Mouse (Mus musculus): ENCODE results near the gene Serpina1f. TPM values are rescaled to one million over a fixed set of nuclear protein-coding genes. Genes with fewer than 3 reads are reported as not detected.

The Serpina1f gene
- total and polyA plus RNA-seq, 3 experiments: not detected

GRCm38 (mm10) chr12:103646314-103646713 lies 49.0 kb downstream of the Serpina1f start:
- Histone ChIP-seq H3K4me1 (ENCODE audit: control insufficient read depth, insufficient read depth, low read length) (no peaks in the 10 kb centered on the region), H3K79me2 (replicated peaks; ENCODE audit: control insufficient read depth, insufficient read depth, low read length) (no peaks in the 10 kb centered on the region), H3K36me3 (ENCODE audit: control insufficient read depth, insufficient read depth, low read length) (no peaks in the 10 kb centered on the region), H3K9ac (ENCODE audit: low read depth, low read length) (no peak overlapping the region), H3K4me3 (no peak overlapping the region), H3K27ac (no peak overlapping the region), H3K27me3 (ENCODE audit: control insufficient read depth, insufficient read depth, low read length) (no peaks in the 10 kb centered on the region)
- 64% methylated on average over 2 of the region's 2 CpGs for WGBS
- TF ChIP-seq CTCF (IDR thresholded peaks at IDR 0.05) (no peak), EP300 (IDR thresholded peaks at IDR 0.05; ENCODE audit: insufficient read depth, low read depth, low read length) (no peak), POLR2A (IDR thresholded peaks at IDR 0.05; ENCODE audit: insufficient read depth, low read depth, low read length) (no peak)
- DNase-seq: no peak
- intact Hi-C loops (cut with DNase I): no loop called here

- Histone ChIP-seq H3K4me3 (no peak overlapping the region), H3K9ac (ENCODE audit: low read depth, low read length) (no peak overlapping the region), H3K36me3 (ENCODE audit: control insufficient read depth, insufficient read depth, low read length) (no peaks in the 10 kb centered on the region), H3K4me1 (ENCODE audit: control insufficient read depth, insufficient read depth, low read length) (no peaks in the 10 kb centered on the region), H3K27me3 (ENCODE audit: control insufficient read depth, insufficient read depth, low read length) (no peaks in the 10 kb centered on the region), H3K27ac (no peak overlapping the region), H3K79me2 (replicated peaks; ENCODE audit: control insufficient read depth, insufficient read depth, low read length) (no peaks in the 10 kb centered on the region)
- WGBS: 29% methylated on average over 5 of the region's 5 CpGs
- no peak for DNase-seq
- intact Hi-C loops (cut with DNase I): loop anchor here (5.0 kb wide), 1 partner anchor 102 kb away; no protein-coding TSS in a partner anchor
- TF ChIP-seq POLR2A (IDR thresholded peaks at IDR 0.05; ENCODE audit: insufficient read depth, low read depth, low read length) (no peak), EP300 (IDR thresholded peaks at IDR 0.05; ENCODE audit: insufficient read depth, low read depth, low read length) (no peak), CTCF (IDR thresholded peaks at IDR 0.05) (no peak)
Measured at GRCm38 (mm10) chr12:103644601-103645000, 50.7 kb downstream of the Serpina1f start.

GRCm38 (mm10) chr12:103643818-103644217 lies 51.5 kb downstream of the Serpina1f start:
- H3K9ac ChIP-seq (ENCODE audit: low read depth, low read length): no peak overlapping the region
- H3K4me1 ChIP-seq (ENCODE audit: control insufficient read depth, insufficient read depth, low read length): no peaks in the 10 kb centered on the region
- TF ChIP-seq EP300 (IDR thresholded peaks at IDR 0.05; ENCODE audit: insufficient read depth, low read depth, low read length) (no peak), POLR2A (IDR thresholded peaks at IDR 0.05; ENCODE audit: insufficient read depth, low read depth, low read length) (no peak), CTCF (IDR thresholded peaks at IDR 0.05) (no peak)
- no peak overlapping the region for H3K4me3 ChIP-seq
- intact Hi-C loops (cut with DNase I): loop anchor here (5.0 kb wide), 1 partner anchor 102 kb away; no protein-coding TSS in a partner anchor
- WGBS: 74% methylated on average over 3 of the region's 3 CpGs
- H3K79me2 ChIP-seq (replicated peaks; ENCODE audit: control insufficient read depth, insufficient read depth, low read length): no peaks in the 10 kb centered on the region
- no peak for DNase-seq
- no peaks in the 10 kb centered on the region for H3K36me3 ChIP-seq (ENCODE audit: control insufficient read depth, insufficient read depth, low read length)
- H3K27me3 ChIP-seq (ENCODE audit: control insufficient read depth, insufficient read depth, low read length): no peaks in the 10 kb centered on the region
- no peak overlapping the region for H3K27ac ChIP-seq

- intact Hi-C loops (cut with DNase I): loop anchor here (5.0 kb wide), 1 partner anchor 101 kb away; no protein-coding TSS in a partner anchor
- TF ChIP-seq CTCF (IDR thresholded peaks at IDR 0.05) (peak; percentile 96), POLR2A (IDR thresholded peaks at IDR 0.05; ENCODE audit: insufficient read depth, low read depth, low read length) (no peak), EP300 (IDR thresholded peaks at IDR 0.05; ENCODE audit: insufficient read depth, low read depth, low read length) (no peak)
- Histone ChIP-seq H3K36me3 (ENCODE audit: control insufficient read depth, insufficient read depth, low read length) (no peaks in the 10 kb centered on the region), H3K4me3 (no peak overlapping the region), H3K4me1 (ENCODE audit: control insufficient read depth, insufficient read depth, low read length) (no peaks in the 10 kb centered on the region), H3K27ac (no peak overlapping the region), H3K9ac (ENCODE audit: low read depth, low read length) (no peak overlapping the region), H3K79me2 (replicated peaks; ENCODE audit: control insufficient read depth, insufficient read depth, low read length) (no peaks in the 10 kb centered on the region), H3K27me3 (ENCODE audit: control insufficient read depth, insufficient read depth, low read length) (no peaks in the 10 kb centered on the region)
- 0% methylated on average over 2 of the region's 2 CpGs for WGBS
- peak; percentile 31 to 79 for DNase-seq
Measured at GRCm38 (mm10) chr12:103643336-103643735, 52.0 kb downstream of the Serpina1f start.

Other genes starting within 250 kb of the Serpina1f start
- not detected for gene Ifi27l2b, start 238.3 kb downstream of the Serpina1f start, total RNA-seq (2021)
- 0.29 TPM in 1 of 2 replicates, not detected in the other for gene Ifi27l2b, start 238.3 kb downstream of the Serpina1f start, polyA plus RNA-seq (2012; rRNA removed)
- gene Ppp4r4, start 163.2 kb downstream of the Serpina1f start, total RNA-seq (2021): under 1 TPM; 0.16 to 0.37 TPM
- gene Ppp4r4, start 163.2 kb downstream of the Serpina1f start, polyA plus RNA-seq (2012; rRNA removed): 0.06 and 0.29 TPM in 2 replicates
- gene Serpina10, start 64.1 kb downstream of the Serpina1f start, total RNA-seq (2021): not detected
- not detected in 2 replicates for gene Serpina10, start 64.1 kb downstream of the Serpina1f start, polyA plus RNA-seq (2012; rRNA removed)
- gene Serpina6, start 38.3 kb downstream of the Serpina1f start, total RNA-seq (2021): not detected
- gene Serpina6, start 38.3 kb downstream of the Serpina1f start, polyA plus RNA-seq (2012; rRNA removed): 0.12 TPM in 1 of 2 replicates, not detected in the other
- gene Serpina16, start 19.4 kb downstream of the Serpina1f start, total RNA-seq (2021): not detected
- gene Serpina16, start 19.4 kb downstream of the Serpina1f start, polyA plus RNA-seq (2012; rRNA removed): not detected in 2 replicates
- gene Serpina1d, start 78.1 kb upstream of the Serpina1f start, total RNA-seq (2021): under 1 TPM; 0.18 to 0.20 TPM
- 0.35 and 3.5 TPM in 2 replicates for gene Serpina1d, start 78.1 kb upstream of the Serpina1f start, polyA plus RNA-seq (2012; rRNA removed)
- under 1 TPM; 0.18 to 0.27 TPM for gene Serpina1b, start 134.8 kb upstream of the Serpina1f start, total RNA-seq (2021)
- 0.23 and 4.2 TPM in 2 replicates for gene Serpina1b, start 134.8 kb upstream of the Serpina1f start, polyA plus RNA-seq (2012; rRNA removed)
- gene Serpina1a, start 168.0 kb upstream of the Serpina1f start, total RNA-seq (2021): not detected
- 2.4 TPM in 1 of 2 replicates, not detected in the other for gene Serpina1a, start 168.0 kb upstream of the Serpina1f start, polyA plus RNA-seq (2012; rRNA removed)
- gene Serpina1c, start 209.4 kb upstream of the Serpina1f start, total RNA-seq (2021): not detected
- 0.14 and 4.2 TPM in 2 replicates for gene Serpina1c, start 209.4 kb upstream of the Serpina1f start, polyA plus RNA-seq (2012; rRNA removed)